Mouse (Mus musculus) stomach, embryonic 16.5 days (tissue): ENCODE results near the gene 1700066M21Rik. TPM values are rescaled to one million over a fixed set of nuclear protein-coding genes. Genes with fewer than 3 reads are reported as not detected.

Experiments used
- ATAC-seq: fragments of 200-750 bp; cut with Nextera tagmentation; 2 replicates; pipeline ENCODE4 v1.8.0; 2017; ENCODE audit warnings: moderate number of reproducible peaks, moderate TSS enrichment; ENCODE audit not compliant: insufficient read depth, low FRiP score
- H3K27ac ChIP-seq: fragments of 300-500 bp; sonication (generic); 2 replicates; pipeline ENCODE4 v1.5.1; 2014; ENCODE audit warnings: low read length
- H3K27me3 ChIP-seq: fragments of 300-500 bp; sonication (generic); 2 replicates; pipeline ENCODE4 v1.6.1; 2014; ENCODE audit warnings: low read length, control low read depth, mixed read lengths; ENCODE audit not compliant: control insufficient read depth, insufficient read depth
- H3K36me3 ChIP-seq: fragments of 300-500 bp; sonication (generic); 2 replicates; pipeline ENCODE4 v1.6.1; 2014; ENCODE audit warnings: low read length; ENCODE audit not compliant: control insufficient read depth, insufficient read depth
- H3K4me1 ChIP-seq: fragments of 300-500 bp; sonication (generic); 2 replicates; pipeline ENCODE4 v1.6.1; 2014; ENCODE audit warnings: low read length, control low read depth, mixed read lengths; ENCODE audit not compliant: control insufficient read depth, insufficient read depth
- H3K4me2 ChIP-seq: fragments of 300-500 bp; sonication (generic); 2 replicates; pipeline ENCODE4 v1.6.1; 2014; ENCODE audit warnings: low read depth, low read length, mixed read lengths
- H3K4me3 ChIP-seq: fragments of 300-500 bp; sonication (generic); replicated peaks from 2 replicates; pipeline ENCODE4 v1.5.1; 2014; ENCODE audit warnings: mild to moderate bottlenecking, low read length
- H3K9ac ChIP-seq: fragments of 300-500 bp; sonication (generic); 2 replicates; pipeline ENCODE4 v1.6.1; 2014; ENCODE audit warnings: low read length
- H3K9me3 ChIP-seq: fragments of 300-500 bp; sonication (generic); replicated peaks from 2 replicates; pipeline ENCODE4 v1.6.1; 2016; ENCODE audit warnings: low read length, control low read depth; ENCODE audit not compliant: control insufficient read depth
- WGBS: fragments of 180-500 bp; shearing (Covaris S2); extraction: QIAGEN DNeasy Blood & Tissue Kit; methylation state at CpG from one replicate; pipeline ENCODE4 v1.1.7; 2014; 5-methylcytosine and 5-hydroxymethylcytosine counted together
- polyA plus RNA-seq: library from polyadenylated mRNA; unstranded; fragments of >200 nt; fragmentation: Nextera tagmentation; extraction: Ambion mirVana; gene quantifications from 2 replicates; pipeline ENCODE4 v1.2.1, GENCODE M21; 2015

Gene 1700066M21Rik
- polyA plus RNA-seq, 1 experiment from 2014 or later: 14.8 TPM

DNA sequence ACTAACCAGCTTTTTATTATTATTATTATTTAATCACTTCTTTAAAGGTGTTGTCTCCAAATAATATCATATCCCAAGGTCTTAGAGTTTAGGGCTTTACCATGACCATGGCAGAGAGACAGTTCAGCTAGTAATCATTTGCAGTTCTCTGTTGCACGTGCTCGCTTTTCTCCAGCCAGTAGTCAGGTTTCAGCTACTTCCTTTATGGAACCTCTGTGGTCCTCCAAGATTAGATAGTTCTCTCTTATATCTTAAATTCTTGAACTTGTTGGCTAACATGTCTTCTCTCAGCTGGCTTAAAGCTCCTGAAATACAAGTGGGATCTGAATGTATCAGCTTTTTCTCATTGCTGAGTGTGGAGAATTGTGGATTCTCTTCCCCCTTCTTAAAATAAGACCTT is 31.6 kb downstream of the 1700066M21Rik start:
- no peaks in the 10 kb centered on the region for H3K9me3 ChIP-seq
- 0 out of 2 replicates have a peak overlapping the region, but pooled peaks have one; percentile 74 for H3K4me2 ChIP-seq
- peaks cover 19% of the 10 kb centered on the region for H3K4me1 ChIP-seq
- H3K9ac ChIP-seq: no peak overlapping the region
- peaks cover 3% of the 10 kb centered on the region; the same call in 1 of the 2 replicates for H3K36me3 ChIP-seq
- H3K27me3 ChIP-seq: no peaks in the 10 kb centered on the region
- H3K4me3 ChIP-seq: no peak overlapping the region
- H3K27ac ChIP-seq: no peak overlapping the region
- ATAC-seq: no peak
- 85% methylated on average over 2 of the region's 2 CpGs for WGBS

GRCm38 (mm10) chr1:57413397-57413796 is 36.0 kb downstream of the 1700066M21Rik start:
- Histone ChIP-seq H3K4me1 (peaks cover 6% of the 10 kb centered on the region; the same call in 1 of the 2 replicates), H3K4me3 (no peak overlapping the region), H3K4me2 (no peak overlapping the region), H3K27me3 (no peaks in the 10 kb centered on the region), H3K27ac (no peak overlapping the region), H3K9me3 (0 out of 2 replicates have a peak, but pooled peaks cover 3% of the 10 kb centered on the region), H3K9ac (no peak overlapping the region), H3K36me3 (peaks cover 15% of the 10 kb centered on the region; the same call in 1 of the 2 replicates)
- 94% methylated on average over 2 of the region's 2 CpGs for WGBS
- no peak for ATAC-seq

GRCm38 (mm10) chr1:57423696-57424095 is 46.3 kb downstream of the 1700066M21Rik start:
- Histone ChIP-seq H3K4me1 (no peaks in the 10 kb centered on the region), H3K36me3 (no peaks in the 10 kb centered on the region), H3K4me2 (no peak overlapping the region), H3K9me3 (no peaks in the 10 kb centered on the region), H3K27me3 (no peaks in the 10 kb centered on the region), H3K9ac (no peak overlapping the region), H3K4me3 (no peak overlapping the region), H3K27ac (no peak overlapping the region)
- ATAC-seq: no peak
- 3% methylated on average over 1 of the region's 1 CpGs for WGBS

DNA sequence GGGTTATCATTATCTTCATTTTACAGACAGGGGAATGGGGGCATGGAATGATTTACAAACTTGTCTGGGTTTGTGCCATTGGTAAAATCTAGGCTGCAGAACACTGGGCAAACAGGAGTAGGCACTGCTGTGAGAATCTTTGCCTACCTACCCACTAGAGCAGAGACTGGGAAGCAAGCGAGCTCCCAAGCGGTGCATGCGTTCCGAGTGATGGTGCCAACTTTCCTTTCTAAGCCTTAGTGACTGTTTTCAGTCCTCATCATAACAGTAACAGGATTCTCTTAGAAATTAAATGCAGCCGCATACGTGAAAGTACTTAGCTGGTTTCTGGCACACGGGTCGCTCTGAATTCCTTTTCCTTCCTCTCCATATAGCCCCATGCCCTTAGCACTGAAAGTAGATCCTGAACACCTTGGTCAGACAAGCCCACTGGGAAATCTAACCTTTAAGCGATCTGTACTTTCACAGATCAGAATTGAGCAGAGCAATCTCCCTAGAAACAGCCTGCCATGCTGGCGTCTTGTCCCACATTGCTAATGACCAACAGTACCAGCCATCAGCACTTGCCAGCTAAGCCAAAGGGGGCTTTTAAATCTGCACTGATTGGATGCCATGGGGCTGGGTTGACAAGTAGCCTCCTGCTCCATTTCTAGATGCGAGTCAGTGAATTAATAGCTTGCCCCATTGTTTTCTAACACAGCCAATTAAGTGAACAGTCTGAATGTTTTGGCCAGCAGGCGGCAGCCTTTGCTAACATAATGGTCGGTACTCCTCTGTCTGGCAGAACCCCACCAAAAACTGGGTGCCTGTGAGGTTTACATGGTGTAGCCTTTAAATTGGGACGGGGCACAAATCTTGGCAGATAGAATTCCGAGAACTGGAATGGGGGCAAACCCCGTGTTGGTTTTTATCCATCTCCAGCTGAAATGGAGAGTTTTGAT is 51.2 kb downstream of the 1700066M21Rik start:
- WGBS: 53% methylated on average over 16 of the region's 16 CpGs
- peak overlapping the region; percentile 21; the same call in 1 of the 2 replicates for H3K4me3 ChIP-seq

DNA sequence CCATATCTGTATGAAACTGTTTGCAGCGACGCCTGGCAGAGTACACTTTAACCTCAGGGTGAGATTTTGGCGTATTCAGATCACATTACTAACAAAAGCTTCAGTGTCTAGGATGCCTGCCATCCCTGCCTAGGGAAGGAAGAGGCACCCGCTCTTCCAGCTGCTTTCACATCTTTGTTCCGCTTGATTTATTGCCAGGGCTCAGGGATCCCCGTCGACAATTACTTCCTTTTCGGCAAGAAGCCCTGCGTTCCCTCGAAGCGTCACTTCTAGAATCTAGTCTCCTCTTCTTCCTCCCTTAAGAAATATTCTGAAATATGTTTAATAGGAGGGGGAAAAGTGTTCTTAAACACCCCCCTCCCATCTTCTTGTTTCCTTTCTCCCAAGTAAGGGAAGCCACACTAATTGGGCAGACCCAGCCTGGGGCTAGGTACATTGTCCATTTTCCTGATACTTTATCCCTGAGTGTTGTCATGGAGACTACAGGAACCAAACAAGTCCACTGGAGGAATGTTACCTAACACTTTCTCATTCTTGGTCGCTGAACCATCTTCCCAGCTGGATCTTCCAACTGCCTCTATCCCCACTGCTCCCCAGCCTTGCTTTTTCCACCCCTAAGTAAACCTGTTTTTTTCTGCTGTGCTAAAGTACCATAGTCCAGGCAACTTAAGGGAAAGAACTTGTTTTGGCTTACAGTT is 52.5 kb downstream of the 1700066M21Rik start:
- H3K4me2 ChIP-seq: peak overlapping the region; percentile 39
- no peaks in the 10 kb centered on the region for H3K36me3 ChIP-seq
- 18% methylated on average over 12 of the region's 12 CpGs for WGBS
- no peaks in the 10 kb centered on the region for H3K27me3 ChIP-seq
- no peak overlapping the region for H3K4me3 ChIP-seq
- ATAC-seq: no peak
- no peak overlapping the region for H3K27ac ChIP-seq
- H3K4me1 ChIP-seq: 0 out of 2 replicates have a peak, but pooled peaks cover 2% of the 10 kb centered on the region
- H3K9me3 ChIP-seq: no peaks in the 10 kb centered on the region
- no peak overlapping the region for H3K9ac ChIP-seq

More for the DNA sequence above, 51.2 kb downstream of the 1700066M21Rik start:
- Histone ChIP-seq H3K9ac (0 out of 2 replicates have a peak overlapping the region, but pooled peaks have one; percentile 33), H3K27ac (no peak overlapping the region; the same call in 1 of the 2 replicates), H3K27me3 (no peaks in the 10 kb centered on the region), H3K4me2 (peak overlapping the region; percentile 40; the same call in 1 of the 2 replicates), H3K4me1 (0 out of 2 replicates have a peak, but pooled peaks cover 2% of the 10 kb centered on the region), H3K36me3 (no peaks in the 10 kb centered on the region), H3K9me3 (no peaks in the 10 kb centered on the region)
- ATAC-seq: peak; percentile 72

DNA sequence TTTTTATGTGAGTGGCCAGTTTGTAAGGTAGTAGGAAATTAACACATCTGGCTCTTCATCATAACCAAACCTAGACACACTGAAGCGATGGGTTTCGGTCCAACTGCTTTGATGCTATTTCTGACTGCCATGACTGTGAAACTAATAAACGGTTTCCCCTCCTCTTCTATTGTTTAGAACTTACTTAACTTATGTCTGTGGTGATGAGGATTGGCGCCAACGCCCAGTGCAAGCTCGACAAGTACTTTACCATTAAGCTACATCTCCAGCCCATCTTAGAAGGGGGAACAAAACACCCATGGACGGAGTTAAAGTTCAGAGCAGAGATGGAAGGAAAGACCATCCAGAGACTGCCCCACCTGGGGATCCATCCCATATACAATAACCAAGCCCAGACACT is 55.7 kb downstream of the 1700066M21Rik start:
- no peak for ATAC-seq
- WGBS: 92% methylated on average over 7 of the region's 7 CpGs
- no peaks in the 10 kb centered on the region for H3K27me3 ChIP-seq
- no peak overlapping the region for H3K9ac ChIP-seq
- no peak overlapping the region for H3K4me3 ChIP-seq
- no peaks in the 10 kb centered on the region for H3K9me3 ChIP-seq
- no peaks in the 10 kb centered on the region for H3K36me3 ChIP-seq
- no peak overlapping the region for H3K27ac ChIP-seq
- no peak overlapping the region for H3K4me2 ChIP-seq
- peaks cover 13% of the 10 kb centered on the region for H3K4me1 ChIP-seq

Other genes with a start within 250 kb of the 1700066M21Rik start
- gene Maip1, start 28.7 kb downstream of the 1700066M21Rik start, polyA plus RNA-seq: 15.8 and 17.1 TPM in 2 replicates
- gene Tyw5, start 29.5 kb downstream of the 1700066M21Rik start, polyA plus RNA-seq: 27.2 and 29.2 TPM in 2 replicates